Mouse (Mus musculus): ENCODE measurements around the gene Gm9803.
"Not testable (repeated sequence)": the region's sequence is repeated elsewhere in the genome, so short reads cannot be mapped to it uniquely, and the experiment has no call there.

Gm9803 gene

DNA sequence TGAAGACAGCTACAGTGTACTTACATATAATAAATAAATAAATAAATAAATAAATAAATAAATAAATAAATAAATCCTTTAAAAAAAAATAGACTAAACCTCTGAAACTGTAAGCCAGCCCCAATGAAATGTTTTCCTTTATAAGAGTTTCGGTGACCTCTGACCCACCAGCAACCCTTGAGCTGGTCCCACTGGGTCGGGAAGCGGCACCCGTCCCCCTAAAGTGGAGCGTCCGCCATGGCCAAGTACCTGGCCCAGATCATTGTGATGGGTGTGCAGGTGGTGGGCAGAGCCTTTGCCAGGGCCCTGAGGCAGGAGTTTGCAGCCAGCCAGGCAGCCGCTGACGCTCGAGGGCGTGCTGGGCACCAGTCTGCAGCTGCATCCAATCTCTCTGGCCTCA, at the start of gene Gm9803:
Gm9803 (plus strand) TSS at position 154 of the 400 bp plus-strand sequence.
- in situ Hi-C loops (cut with MseI, MboI): not testable (repeated sequence)

DNA sequence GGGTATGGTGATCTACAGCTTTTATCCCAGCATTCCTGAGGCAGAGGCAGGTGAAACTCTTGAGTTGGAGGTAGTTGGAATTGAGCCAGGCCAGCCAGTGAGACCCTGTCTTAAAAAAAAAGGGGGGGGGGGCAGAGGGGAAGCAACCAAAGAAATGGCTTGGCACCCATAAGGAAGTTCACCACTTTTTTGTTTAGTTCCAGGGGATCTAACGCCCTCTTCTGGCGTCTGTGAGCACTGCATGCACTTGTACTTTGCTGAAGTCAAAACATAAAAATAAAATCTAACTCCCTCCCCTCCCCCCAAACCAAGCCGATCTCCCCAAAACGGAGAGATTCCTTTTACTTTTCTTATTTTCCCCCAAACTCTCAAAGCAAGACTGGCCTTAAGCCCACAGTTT, 48.5 kb upstream of the Gm9803 start:
- in situ Hi-C loops (cut with MseI, MboI): no loop called here

- in situ Hi-C loops (cut with MseI, MboI): no loop called here
Observed at GRCm38 (mm10) chr10:43477459-43477858, 46.4 kb upstream of the Gm9803 start.

GRCm38 (mm10) chr10:43477865-43478681, 45.8 kb upstream of the Gm9803 start:
- in situ Hi-C loops (cut with MseI, MboI): no loop called here

DNA sequence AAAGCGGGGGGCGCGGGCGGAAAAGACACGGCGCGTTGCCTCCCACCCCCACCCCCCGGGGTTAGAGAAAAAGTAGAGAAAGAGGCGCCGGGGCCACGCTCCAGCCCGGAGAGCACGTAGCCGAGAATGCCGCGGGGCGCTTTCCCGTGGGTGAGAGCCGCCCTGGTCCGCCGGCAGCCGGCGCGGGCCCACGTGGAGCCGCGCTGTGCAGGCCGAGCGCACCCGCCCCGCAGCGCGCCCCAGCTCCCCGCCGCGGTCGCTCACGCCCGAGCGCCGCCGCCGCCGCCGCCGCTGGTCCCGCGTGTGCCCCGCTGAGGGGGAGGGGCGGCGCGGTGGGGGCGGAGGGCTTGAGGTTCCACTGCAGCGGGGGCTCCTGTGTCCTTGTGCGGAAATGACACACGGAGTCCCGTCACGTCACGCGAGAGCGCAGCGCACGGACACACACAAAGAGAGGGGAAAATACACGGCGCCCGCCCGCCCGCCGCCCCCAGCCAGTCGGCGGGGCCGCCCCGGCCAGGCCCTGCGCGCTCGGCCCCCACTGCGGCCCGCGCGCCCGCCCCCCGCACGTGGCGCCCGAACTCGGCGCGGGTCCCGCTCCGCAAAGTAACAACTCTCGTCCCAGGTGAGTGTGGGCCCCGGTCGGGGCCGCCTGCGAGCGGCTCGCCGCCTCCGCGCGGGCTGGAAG, 45.0 kb upstream of the Gm9803 start, which contains the start of gene Bend3:
Bend3 (plus strand) TSS at position 81 of the 685 bp plus-strand sequence.
- in situ Hi-C loops (cut with MseI, MboI): no loop called here

GRCm38 (mm10) chr10:43479436-43480157, 44.3 kb upstream of the Gm9803 start:
- in situ Hi-C loops (cut with MseI, MboI): no loop called here

DNA sequence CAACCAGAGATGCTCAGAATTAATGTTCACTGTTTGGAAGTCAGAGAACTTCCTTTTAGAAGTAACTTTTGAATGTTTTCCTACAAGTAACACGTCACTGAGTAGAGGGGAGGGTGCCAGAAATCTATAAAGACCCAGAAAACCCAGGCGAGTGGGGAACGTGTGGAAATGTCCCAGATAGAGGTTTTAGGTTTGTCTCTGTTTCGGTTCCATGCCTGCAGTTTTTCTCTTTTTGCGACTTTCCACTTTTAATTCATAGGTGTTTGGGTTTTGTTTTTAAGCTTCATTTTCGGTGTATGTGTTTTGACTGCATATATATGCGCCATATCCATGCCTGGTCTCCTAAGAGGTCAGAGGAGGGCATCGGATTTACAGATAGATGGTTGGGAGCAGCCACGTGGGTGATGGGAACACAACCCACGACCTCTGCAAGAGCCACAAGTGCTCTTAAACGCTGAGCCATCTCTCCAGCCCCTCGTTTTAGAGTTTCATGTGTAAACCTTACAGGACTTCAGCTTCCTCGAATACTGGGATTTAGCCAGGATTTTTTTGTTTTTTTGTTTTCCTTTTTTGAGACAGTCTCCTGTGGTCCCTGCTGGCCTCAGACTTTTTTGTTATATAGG, 43.5 kb upstream of the Gm9803 start:
- in situ Hi-C loops (cut with MseI, MboI): no loop called here

GRCm38 (mm10) chr10:43481179-43481578, 42.7 kb upstream of the Gm9803 start:
- in situ Hi-C loops (cut with MseI, MboI): no loop called here

- in situ Hi-C loops (cut with MseI, MboI): no loop called here
Observed at GRCm38 (mm10) chr10:43482021-43482420, 41.9 kb upstream of the Gm9803 start.

- in situ Hi-C loops (cut with MseI, MboI): no loop called here
Observed at GRCm38 (mm10) chr10:43483426-43483995, 40.4 kb upstream of the Gm9803 start.

DNA sequence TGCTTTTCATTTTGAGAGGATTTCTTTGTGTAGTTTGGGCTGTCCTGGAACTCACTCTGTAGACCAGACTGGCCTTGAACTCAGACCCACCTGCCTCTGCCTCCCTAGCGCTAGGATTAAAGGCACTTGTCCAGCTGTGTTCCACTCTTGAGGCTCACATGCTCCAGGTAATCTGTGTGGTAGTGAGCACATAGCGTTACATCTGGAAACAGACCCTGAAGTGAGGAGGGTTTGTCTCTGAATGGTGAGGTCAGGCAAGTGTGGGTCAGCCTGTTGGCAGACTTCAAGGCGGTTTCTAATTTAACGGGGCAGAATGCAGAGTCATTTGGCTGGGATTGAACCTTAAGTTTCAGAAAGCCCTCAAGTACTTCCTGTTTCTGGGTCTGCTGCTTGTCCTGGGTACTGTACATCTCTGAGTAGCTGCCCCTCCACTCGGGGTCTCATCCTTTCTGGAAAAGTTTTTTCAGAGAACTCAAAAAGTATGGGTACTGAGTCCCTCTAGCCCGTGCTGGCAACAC, 38.1 kb upstream of the Gm9803 start:
- in situ Hi-C loops (cut with MseI, MboI): no loop called here

GRCm38 (mm10) chr10:43487441-43488010, 36.4 kb upstream of the Gm9803 start:
- in situ Hi-C loops (cut with MseI, MboI): no loop called here

DNA sequence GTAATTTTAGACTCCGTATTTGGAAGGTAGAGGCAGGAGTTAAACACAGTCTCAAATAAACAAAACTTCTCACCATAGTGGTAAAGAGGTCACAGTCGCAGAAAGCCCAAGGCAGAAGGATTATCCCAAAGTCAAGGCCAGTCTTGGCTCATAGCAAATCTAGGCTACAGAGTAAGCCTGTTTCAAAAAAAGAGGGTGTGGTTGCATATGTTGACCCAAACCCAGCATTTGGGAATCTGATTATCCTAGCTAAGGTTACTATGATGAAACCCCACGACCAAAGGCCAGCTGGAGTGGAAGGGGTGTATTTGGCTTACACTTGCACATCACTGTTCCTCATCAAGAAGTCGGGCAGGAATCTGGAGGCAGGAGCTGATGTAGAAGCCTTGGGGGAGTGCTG, 35.6 kb upstream of the Gm9803 start:
- in situ Hi-C loops (cut with MseI, MboI): no loop called here

DNA sequence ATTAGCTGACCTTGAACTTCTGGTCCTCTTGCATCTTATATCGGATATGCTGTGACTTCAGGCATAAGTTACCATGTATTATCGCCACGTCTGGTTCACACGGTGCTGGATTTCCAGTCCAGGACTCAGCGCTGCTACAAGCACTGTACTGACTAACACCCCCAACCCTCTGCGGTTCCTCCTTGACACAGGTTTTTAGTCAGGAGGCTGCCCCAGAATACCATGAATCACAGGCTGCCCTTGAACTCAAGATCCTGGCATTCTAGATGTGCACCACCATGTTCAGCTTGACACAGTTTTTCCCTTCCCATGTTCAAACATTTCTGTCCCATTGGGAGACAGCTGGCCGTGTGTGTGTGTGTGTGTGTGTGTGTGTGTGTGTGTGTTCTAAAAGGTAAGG, 34.7 kb upstream of the Gm9803 start:
- in situ Hi-C loops (cut with MseI, MboI): no loop called here

- in situ Hi-C loops (cut with MseI, MboI): no loop called here
Observed at GRCm38 (mm10) chr10:43489550-43489949, 34.3 kb upstream of the Gm9803 start.

DNA sequence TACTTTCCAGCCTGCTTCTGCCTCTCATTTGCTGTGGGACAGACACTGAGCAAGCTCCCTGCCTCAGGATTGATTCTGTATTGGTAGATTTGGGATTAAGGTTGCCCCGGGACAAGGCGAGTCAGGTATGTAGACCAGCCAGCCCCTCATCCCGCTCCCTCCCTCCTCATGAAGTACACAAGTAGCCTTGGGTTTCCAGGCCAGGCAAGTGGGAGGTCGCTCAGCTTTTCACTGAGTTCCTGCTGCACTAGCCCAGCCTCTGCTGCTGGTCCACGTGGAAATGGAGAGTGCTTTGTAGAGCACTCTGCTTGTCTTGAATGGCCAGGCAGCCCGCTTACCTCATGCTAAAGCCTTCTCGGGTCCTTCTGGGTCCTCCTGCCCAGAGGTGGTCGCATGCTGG, 33.9 kb upstream of the Gm9803 start:
- in situ Hi-C loops (cut with MseI, MboI): no loop called here

- in situ Hi-C loops (cut with MseI, MboI): no loop called here
Observed at GRCm38 (mm10) chr10:43490846-43491245, 33.0 kb upstream of the Gm9803 start.

DNA sequence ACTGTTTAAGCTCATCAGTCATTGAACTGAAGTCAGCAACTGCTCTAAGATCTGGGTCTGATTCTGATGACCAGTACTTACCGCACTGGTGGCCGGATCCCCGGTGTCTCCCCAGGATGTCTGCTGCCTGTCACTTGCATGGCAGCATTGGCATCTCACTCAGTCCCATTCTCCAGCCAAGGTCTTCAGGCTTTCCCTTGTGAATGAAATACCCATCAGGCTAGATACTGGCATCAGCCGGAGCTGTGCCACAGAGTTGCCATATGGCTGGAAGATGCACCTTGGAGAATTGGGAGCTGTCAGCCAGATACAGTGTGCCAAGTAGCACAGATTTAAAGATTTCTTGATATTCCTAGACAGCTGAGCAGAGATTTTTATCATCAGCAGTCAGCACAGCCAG, 21.3 kb upstream of the Gm9803 start:
- in situ Hi-C loops (cut with MseI, MboI): no loop called here

GRCm38 (mm10) chr10:43504291-43504690, 19.6 kb upstream of the Gm9803 start:
- in situ Hi-C loops (cut with MseI, MboI): no loop called here

GRCm38 (mm10) chr10:43507051-43507450, 16.8 kb upstream of the Gm9803 start:
- in situ Hi-C loops (cut with MseI, MboI): no loop called here

DNA sequence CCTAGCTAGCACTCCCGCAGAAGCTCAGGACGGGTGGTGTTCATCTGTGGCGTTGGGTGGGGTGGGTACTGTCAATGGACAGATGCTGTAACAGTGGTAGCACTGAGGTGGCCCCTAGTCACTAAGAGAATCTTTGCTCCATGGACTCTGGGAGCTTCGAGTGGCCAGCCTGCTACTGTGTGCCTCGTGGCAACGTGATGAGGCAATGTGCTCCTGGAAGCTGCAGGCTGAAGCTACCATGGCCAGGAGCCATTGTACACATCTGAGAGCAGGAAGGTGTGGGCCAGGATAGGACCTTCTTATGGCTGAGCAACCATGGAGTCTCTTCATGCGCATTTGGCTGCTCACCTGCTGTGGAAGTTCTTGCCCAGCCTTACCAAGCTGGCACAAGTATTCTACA, 14.7 kb upstream of the Gm9803 start:
- in situ Hi-C loops (cut with MseI, MboI): no loop called here
